Mouse (Mus musculus) cerebellum, postnatal 10 days (tissue): Measurements from ENCODE around the gene Slc9a3r2.

Experiments
- DNase-seq, 2 experiments: peaks; one replicate each; pipeline ENCODE4 v3.0.0; 2021; ENCODE audit warnings: mixed read lengths in 2 of 2

The Slc9a3r2 gene

DNA sequence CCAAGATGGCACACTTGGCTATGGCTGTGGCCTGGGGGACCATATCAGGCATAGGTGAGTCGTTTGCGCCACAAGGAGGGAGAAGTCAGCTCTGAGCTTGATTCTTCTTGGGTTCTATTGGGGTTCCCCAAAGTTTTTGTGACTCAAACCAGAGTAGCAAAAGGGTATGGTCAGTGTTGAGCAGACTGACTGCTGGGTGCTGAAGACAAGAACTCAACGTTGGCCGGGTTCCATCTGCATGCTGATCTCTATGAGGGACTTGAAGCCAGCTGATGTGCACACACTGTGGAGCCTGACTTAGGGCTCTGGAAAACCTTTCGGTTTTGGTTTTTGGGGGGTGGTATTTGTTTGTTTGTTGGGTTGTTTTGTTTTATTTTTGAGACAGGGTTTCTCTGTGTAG lies 14.4 kb downstream of the Slc9a3r2 start:
- DNase-seq: no peak

- no peak for DNase-seq
Measured at GRCm38 (mm10) chr17:24635024-24635423, 15.1 kb downstream of the Slc9a3r2 start.

GRCm38 (mm10) chr17:24633831-24634230 lies 16.3 kb downstream of the Slc9a3r2 start:
- DNase-seq: no peak

DNA sequence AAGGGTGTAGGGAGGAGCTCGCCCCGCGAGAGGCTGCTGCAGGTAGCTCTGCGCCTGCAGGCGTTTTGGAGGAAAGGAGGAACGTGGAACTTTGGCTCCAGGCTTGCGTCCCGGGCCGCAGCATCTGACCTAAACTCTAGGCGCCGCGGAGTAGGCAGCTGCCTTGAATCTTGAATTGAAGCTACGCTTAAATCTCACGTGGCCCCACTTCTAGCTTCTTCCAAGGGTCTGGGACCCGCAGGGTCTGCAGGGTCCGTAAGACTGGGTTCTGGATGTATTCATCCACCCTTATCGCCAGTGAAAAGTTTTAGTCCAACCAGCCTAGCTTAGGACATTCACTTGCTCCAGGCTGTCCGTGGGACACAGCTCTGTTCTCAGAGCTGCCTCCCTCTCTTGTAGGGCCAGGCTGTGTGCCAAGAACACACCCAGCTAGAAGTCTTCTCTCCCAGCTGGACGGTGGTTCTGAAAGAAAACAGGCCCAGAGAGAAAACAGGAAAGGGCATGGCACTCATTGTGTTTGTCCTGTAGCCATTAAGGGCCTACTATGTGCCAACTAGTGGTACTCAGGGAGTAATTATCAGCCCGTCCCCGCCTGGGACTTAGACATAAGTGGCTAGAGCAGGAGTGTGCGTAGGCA lies 17.2 kb downstream of the Slc9a3r2 start:
- peak; percentile 38 to 48 for DNase-seq

DNA sequence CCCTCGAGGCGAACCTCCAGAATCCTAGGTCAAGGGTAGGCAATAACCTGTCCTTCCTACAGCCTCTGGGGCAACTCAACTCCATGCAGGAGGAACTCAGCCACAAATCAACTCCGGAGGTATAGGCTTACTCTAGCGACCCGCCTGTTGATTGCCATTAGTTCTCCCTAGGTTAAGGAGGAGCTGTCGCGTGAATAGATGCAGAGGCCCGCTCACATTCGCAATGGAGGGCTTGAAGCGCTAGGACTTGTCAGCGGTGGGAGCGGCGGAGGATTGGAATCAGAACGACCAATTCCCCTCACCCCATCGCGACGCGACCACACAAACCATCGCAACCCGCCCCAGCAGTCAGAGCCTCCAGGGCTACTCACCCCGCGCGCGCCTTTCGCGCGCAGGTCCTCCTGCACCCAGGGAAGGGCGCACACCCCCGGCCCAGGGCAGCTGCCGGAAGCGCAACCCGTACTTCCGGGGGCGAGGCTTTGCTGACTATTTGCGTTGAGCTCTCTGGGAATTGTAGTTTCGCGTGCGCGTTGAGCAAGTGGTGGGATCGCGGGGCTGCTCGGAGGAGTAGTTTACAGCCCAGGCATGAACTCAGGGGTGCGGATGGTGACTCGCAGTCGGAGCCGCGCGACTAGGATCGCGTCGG lies 17.8 kb downstream of the Slc9a3r2 start, which contains the start of the genes Tsc2 and Nthl1:
Tsc2 (minus strand) TSS at position 464 of the 646 bp plus-strand sequence.
Nthl1 (plus strand) TSS at position 514 of the 646 bp plus-strand sequence.
- peak; percentile 86 to 90 for DNase-seq

- DNase-seq: no peak
Measured at GRCm38 (mm10) chr17:24630072-24630471, 20.1 kb downstream of the Slc9a3r2 start.

DNA sequence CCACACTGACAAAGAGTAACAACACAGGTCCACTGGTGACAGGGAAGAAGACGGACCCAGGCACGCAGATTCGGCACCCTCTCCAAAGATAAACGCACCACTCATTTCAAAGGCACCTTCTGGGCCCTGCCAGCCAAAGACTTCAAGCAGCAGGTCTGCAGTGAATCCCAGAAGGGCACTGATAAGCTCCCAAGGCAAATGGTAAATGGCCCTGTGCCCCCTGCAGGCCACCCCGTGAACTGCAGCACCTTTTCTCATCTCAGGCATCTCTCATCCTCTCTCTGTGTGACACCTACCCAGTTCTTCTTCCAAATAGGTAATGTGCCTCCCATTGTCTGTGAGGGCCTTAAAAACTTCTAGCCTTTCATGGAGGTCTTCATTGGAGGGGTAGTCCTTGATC lies 21.5 kb downstream of the Slc9a3r2 start:
- DNase-seq: peak; percentile 82 to 90

DNA sequence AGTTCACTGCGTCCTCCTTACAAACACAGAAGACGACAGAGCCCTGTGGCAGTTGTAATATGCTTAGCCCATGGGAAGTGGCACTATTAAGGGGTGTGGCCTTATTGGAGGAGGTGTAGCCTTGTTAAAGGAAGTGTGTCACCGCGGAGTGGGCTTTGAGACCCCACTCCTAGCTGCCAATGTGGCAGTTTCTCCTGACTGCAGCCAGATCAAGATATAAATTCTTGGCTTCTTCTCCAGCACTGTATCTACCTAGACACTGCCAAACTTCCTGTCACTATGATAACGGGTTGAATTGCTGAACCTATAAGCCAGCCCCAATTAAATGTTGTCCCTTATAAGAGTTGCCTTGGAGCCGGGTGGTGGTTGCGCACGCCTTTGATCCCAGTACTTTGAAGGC lies 24.7 kb downstream of the Slc9a3r2 start:
- DNase-seq: no peak

DNA sequence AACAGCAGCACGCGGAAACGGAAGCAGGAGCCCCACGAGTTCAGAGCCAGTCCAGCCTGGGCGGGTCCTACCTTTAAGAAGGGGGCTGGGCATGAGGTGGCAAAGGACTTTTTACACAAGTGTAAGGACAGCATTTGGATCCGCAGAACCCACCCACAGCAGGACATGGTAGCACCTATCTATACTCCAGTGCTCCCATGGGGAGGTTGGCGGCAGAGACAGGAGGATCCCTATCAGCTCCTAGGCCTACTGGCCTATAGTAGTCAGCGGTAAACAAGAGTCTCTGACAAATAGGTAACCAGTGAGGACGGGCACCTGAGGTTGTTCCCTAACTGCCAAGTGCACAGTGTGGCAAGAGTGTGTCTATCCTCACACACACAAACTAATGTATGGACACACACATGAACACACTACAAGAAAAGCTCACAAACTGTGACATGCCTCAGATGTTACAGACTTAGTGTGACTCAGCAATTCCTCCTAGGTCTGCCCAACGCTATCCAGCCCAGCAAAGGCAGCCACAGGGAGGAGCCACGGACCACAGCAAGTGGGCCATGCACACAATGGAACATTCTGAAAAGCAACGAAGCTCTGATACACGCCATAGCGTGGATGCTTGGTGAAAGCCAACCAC lies 32.4 kb downstream of the Slc9a3r2 start:
- DNase-seq: no peak

DNA sequence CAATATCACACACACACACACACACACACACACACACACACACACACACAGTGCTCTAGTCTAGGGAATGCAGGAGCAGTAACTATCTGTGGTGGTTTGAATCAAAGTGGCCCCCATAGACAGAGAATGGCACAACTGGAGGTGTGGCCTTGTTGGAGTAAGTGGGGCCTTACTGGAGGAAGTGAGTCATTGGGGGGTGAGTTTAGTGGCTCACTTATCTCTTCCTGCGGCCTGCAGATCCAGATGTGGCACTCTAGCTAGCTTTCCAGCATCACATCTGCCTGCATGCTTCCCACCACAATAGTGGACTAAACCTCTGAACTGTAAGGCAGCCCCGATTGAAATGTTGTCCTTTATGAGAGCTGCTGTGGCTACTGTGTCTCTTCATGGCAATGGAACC lies 39.4 kb downstream of the Slc9a3r2 start:
- DNase-seq: no peak

DNA sequence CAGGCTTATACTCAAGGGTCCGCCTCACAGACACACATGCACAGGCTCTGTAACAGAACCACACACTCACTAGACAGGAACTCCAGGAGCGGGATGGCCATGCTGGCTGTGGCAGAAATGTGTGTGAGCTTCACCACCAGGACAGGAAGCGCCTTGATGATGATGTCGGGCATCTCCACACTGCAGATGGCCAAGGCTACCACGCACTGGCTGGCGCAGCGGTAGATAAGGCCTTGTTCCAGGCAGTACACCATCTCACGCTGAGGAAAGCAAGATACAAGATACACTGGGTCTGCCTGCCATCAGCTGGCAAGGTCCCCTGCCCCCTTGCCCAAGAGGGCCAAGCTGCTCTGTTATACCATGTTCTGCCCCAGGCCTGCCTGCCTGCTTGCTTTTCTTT lies 41.3 kb downstream of the Slc9a3r2 start:
- DNase-seq: peak in 1 of 2 experiments; percentile 28

- DNase-seq: no peak
Measured at GRCm38 (mm10) chr17:24608370-24608769, 41.8 kb downstream of the Slc9a3r2 start.

- no peak for DNase-seq
Measured at GRCm38 (mm10) chr17:24604557-24604956, 45.6 kb downstream of the Slc9a3r2 start.

DNA sequence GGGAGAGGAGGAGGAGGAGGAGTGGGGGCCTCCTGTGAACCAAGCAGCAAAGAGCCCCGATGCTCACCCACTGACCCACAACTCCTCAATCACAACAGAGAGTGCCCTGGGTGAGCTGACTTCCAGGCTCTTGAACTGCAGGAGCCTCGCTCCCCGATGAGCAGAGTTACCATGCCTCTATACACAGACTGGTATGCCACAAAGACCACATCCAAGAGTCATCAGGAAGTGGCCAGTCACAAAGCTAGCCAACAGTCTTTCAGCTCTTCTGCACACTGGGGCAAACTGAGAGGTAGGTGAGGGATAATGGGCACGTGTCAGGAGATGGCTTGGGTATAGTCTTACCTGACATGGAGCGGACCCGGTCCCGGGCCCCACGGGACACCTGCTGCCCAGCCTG lies 46.2 kb downstream of the Slc9a3r2 start:
- no peak for DNase-seq

DNA sequence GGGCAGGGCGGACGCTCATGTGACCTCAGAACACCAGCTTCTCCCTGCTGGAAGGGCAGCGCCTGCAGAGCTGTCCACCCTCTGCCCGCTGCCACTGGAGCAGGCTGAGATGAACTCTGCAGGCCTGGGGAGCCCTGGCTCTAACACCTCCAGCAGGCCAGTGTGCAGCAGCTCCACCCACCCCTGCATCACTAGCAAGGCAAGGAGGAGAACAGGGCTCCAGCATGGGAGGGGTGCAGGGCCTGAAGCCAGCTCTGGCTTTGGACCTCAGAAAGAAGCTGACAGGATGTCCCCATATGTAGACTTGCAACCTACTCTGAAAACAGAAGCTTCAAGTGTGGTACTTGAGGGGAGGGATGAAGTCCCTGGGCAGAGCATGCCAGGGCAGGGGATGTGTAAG lies 49.6 kb downstream of the Slc9a3r2 start:
- DNase-seq: peak; percentile 37 to 40

DNA sequence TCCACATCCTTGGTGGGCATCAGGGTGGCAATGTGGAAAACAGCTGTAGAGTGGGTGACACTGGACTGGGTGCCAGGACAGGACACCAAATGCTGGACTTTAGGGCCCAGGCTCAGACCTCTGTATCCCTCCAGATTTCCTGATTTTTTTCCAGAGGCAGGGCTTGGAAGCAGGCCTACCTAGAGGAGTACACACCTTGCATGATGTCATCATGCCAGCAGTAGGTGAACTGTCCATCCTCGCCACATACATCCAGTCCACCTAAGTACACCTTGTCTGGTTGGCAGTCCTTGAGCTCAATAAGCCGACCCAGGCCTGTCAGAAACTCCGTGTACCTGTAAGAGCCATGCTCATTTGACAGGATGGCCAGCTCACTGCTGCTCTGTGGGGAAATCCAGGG lies 52.1 kb downstream of the Slc9a3r2 start:
- DNase-seq: peak in 1 of 2 experiments; percentile 26

DNA sequence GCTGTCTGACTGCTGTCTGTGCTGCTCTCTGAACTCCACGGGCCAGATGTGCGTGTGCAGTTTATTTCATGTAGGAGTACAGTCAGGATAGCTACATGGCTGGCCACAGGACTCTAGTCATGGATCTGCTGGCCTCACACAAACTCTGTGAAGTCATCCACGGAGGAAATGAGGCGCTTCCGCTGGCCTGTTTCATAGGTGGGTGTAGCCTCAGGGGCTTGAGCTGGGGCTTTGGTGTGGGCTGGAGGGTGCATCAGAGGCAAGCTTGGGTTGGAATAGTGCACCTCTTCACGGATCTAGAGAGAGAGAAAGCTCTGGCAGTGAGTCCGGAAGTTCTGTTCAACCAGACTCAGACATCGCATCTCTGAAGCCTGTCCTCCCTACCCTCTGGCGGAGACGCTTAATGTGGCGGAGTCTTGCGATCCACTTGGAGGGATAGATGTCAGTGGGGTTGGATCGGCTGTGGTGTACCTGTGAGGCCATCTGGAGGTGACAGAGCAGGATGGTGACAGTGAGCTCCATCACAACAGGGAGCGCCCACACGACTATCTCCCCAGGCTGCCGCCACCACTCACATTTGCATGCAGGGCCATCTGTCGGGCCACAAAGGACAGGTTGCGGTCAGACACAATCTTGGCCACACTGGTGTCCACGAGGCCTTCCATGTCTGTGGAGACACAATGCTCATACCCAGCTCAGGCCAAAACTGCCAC lies 53.5 kb downstream of the Slc9a3r2 start:
- DNase-seq: peak; percentile 63 to 76

GRCm38 (mm10) chr17:24596073-24596466 lies 54.1 kb downstream of the Slc9a3r2 start:
- DNase-seq: peak in 1 of 2 experiments; percentile 29

GRCm38 (mm10) chr17:24595126-24596072 lies 54.7 kb downstream of the Slc9a3r2 start:
- peak; percentile 71 to 74 for DNase-seq

DNA sequence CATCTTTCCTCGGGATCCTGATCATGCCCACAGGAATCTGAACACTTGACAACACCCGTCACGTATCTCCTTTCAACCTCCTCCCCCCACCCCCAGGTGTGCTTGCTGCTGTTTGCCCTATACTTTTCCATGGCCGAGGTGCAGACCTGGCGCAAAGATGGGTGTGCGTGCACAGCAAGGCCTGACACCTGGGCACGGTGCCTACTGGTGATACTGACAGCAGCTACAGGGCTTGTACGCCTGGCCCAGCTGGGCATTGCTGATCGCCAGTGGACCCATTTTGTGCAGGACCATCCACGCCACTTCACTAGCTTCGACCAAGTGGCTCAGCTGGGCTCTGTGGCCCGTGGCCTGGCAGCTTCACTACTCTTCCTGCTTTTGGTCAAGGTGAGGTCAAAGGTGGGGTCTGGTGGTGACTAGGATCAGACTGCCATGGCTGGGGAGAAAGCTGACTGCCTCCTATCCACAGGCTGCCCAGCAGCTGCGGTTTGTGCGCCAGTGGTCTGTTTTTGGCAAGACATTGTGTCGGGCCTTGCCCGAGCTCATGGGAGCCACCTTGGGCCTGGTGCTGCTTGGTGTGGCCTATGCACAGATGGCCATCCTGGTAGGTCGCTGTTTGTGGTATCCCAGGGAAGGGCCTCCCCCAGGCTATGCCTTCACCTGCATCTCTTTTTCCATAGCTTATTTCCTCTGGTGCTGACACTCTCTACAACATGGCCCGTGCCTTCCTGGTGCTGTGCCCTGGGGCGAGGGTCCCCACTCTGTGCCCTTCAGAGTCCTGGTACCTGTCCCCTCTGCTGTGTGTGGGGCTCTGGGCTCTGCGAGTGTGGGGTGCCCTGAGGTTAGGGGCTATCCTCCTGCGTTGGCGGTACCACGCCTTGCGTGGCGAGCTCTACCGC lies 55.9 kb downstream of the Slc9a3r2 start:
- DNase-seq: peak; percentile 34 to 44

DNA sequence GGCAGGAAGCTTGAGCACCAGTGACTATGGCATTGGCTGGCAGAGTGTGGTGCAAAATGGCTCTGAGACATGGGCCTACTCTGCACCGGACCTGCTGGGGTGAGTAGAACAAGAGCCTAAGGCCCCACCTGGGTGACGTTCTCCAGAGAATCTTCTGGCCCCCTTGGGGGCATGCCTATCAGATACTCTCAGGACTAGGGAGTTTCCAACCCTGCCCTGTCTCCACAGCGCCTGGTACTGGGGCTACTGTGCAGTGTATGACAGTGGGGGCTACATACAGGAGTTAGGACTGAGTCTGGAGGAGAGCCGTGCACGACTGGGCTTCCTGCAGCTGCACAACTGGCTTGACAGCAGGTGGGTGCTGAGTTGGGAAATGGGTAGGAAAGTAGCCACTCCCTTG lies 56.9 kb downstream of the Slc9a3r2 start:
- no peak for DNase-seq
